Mouse (Mus musculus) embryonic fibroblast, embryonic 13.5 days (primary cell): ENCODE data around the gene Trex1.

Source experiments
- CTCF ChIP-seq: IDR thresholded peaks from 2 replicates; pipeline ENCODE4 v1.5.1; 2011; ENCODE audit warnings: mild to moderate bottlenecking, control low read depth, low read length, moderate library complexity, borderline replicate concordance; ENCODE audit not compliant: insufficient read depth
- POLR2A ChIP-seq: IDR thresholded peaks from 2 replicates; pipeline ENCODE4 v1.6.1; 2011; ENCODE audit warnings: low read depth, mild to moderate bottlenecking, control low read depth, low read length, moderate library complexity

- TF ChIP-seq CTCF (no peak), POLR2A (no peak)
Observed at GRCm38 (mm10) chr9:109022866-109023685, 36.5 kb downstream of the Trex1 start.
